Mouse (Mus musculus) olfactory bulb, adult 2 months (tissue): ENCODE results near the gene Cdc42bpb. TPM values are rescaled to one million over a fixed set of nuclear protein-coding genes. Genes with fewer than 3 reads are reported as not detected.

Source experiments
- H3K27ac ChIP-seq: fragments of 200-500 bp; 2 replicates; pipeline ENCODE4 v1.5.1; 2012; ENCODE audit warnings: low read depth, low read length; ENCODE audit not compliant: insufficient read depth
- H3K4me1 ChIP-seq: fragments of 200-500 bp; 2 replicates; pipeline ENCODE4 v1.6.1; 2012; ENCODE audit warnings: low read length; ENCODE audit not compliant: control insufficient read depth, insufficient read depth
- H3K4me3 ChIP-seq: fragments of 200-500 bp; 2 replicates; pipeline ENCODE4 v1.5.1; 2012; ENCODE audit warnings: mild to moderate bottlenecking, low read depth, low read length, moderate library complexity; ENCODE audit not compliant: insufficient read depth
- CTCF ChIP-seq: fragments of 200-500 bp; IDR thresholded peaks from 2 replicates; pipeline ENCODE4 v1.5.1; 2012; ENCODE audit warnings: low read depth, mild to moderate bottlenecking, low read length, moderate library complexity; ENCODE audit not compliant: insufficient read depth
- POLR2A ChIP-seq: fragments of 200-500 bp; IDR thresholded peaks from 2 replicates; pipeline ENCODE4 v1.6.1; 2012; ENCODE audit warnings: mild to moderate bottlenecking, low read depth, low read length, moderate library complexity; ENCODE audit not compliant: insufficient read depth
- WGBS: fragments of 180-500 bp; shearing (Covaris S2); methylation state at CpG from one replicate; pipeline ENCODE4 v1.1.7; 2018; 5-methylcytosine and 5-hydroxymethylcytosine counted together
- polyA plus RNA-seq: library from polyadenylated mRNA; stranded (reverse); fragments of >200 nt; gene quantifications from 2 replicates; pipeline ENCODE4 v1.2.4, GENCODE M21; 2012; ENCODE audit warnings: low replicate concordance; ENCODE audit not compliant: missing spikeins, insufficient read depth, insufficient read length

The Cdc42bpb gene
- polyA plus RNA-seq, 1 experiment, result not detected

GRCm38 (mm10) chr12:111354142-111354541, 23.4 kb downstream of the Cdc42bpb start:
- WGBS, result 76% methylated on average over 5 of the region's 5 CpGs
- Histone ChIP-seq H3K4me3 (no peak overlapping the region), H3K4me1 (peaks cover 48% of the 10 kb centered on the region), H3K27ac (no peak overlapping the region)
- TF ChIP-seq POLR2A (no peak), CTCF (no peak)

GRCm38 (mm10) chr12:111353439-111353915, 24.0 kb downstream of the Cdc42bpb start:
- TF ChIP-seq CTCF, result no peak
- TF ChIP-seq POLR2A, result no peak
- Histone ChIP-seq H3K27ac (0 out of 2 replicates have a peak overlapping the region, but pooled peaks have one; percentile 1), H3K4me3 (no peak overlapping the region), H3K4me1 (peaks cover 51% of the 10 kb centered on the region)
- 24% methylated on average over 15 of the region's 15 CpGs for whole genome bisulfite sequencing

GRCm38 (mm10) chr12:111353008-111353407, 24.5 kb downstream of the Cdc42bpb start:
- Histone ChIP-seq H3K27ac (no peak overlapping the region), H3K4me3 (no peak overlapping the region), H3K4me1 (peaks cover 48% of the 10 kb centered on the region)
- 84% methylated on average over 11 of the region's 11 CpGs for WGBS
- no peak for TF ChIP-seq CTCF
- TF ChIP-seq POLR2A, result no peak

- 53% methylated on average over 10 of the region's 10 CpGs for whole genome bisulfite sequencing
- Histone ChIP-seq H3K4me3 (no peak overlapping the region), H3K27ac (no peak overlapping the region), H3K4me1 (peaks cover 45% of the 10 kb centered on the region)
- TF ChIP-seq CTCF (no peak), POLR2A (no peak)
Observed at GRCm38 (mm10) chr12:111352520-111352919, 25.0 kb downstream of the Cdc42bpb start.

GRCm38 (mm10) chr12:111349540-111350231, 27.8 kb downstream of the Cdc42bpb start:
- no peak overlapping the region for H3K27ac ChIP-seq
- H3K4me3 ChIP-seq, result no peak overlapping the region
- peaks cover 33% of the 10 kb centered on the region for H3K4me1 ChIP-seq
- 91% methylated on average over 15 of the region's 15 CpGs for WGBS
- TF ChIP-seq CTCF (no peak), POLR2A (no peak)

GRCm38 (mm10) chr12:111343956-111344355, 33.6 kb downstream of the Cdc42bpb start:
- Histone ChIP-seq H3K4me1 (peaks cover 5% of the 10 kb centered on the region; the same call in 1 of the 2 replicates), H3K4me3 (no peak overlapping the region), H3K27ac (no peak overlapping the region)
- TF ChIP-seq POLR2A (no peak), CTCF (no peak)
- WGBS, result 55% methylated on average over 1 of the region's 1 CpGs

- WGBS, result 82% methylated on average over 7 of the region's 7 CpGs
- peaks cover 11% of the 10 kb centered on the region for H3K4me1 ChIP-seq
- H3K27ac ChIP-seq, result no peak overlapping the region
- no peak overlapping the region for H3K4me3 ChIP-seq
- TF ChIP-seq CTCF (no peak), POLR2A (no peak)
Observed at GRCm38 (mm10) chr12:111340692-111341091, 36.8 kb downstream of the Cdc42bpb start.

- TF ChIP-seq POLR2A, result no peak
- no peak for TF ChIP-seq CTCF
- 52% methylated on average over 15 of the region's 15 CpGs for WGBS
- H3K4me1 ChIP-seq, result peaks cover 16% of the 10 kb centered on the region
Observed at GRCm38 (mm10) chr12:111337864-111338354, 39.6 kb downstream of the Cdc42bpb start.

GRCm38 (mm10) chr12:111333020-111333605, 44.4 kb downstream of the Cdc42bpb start:
- H3K4me1 ChIP-seq, result peaks cover 16% of the 10 kb centered on the region
- H3K4me3 ChIP-seq, result no peak overlapping the region
- no peak for TF ChIP-seq CTCF
- WGBS, result 49% methylated on average over 15 of the region's 15 CpGs
- no peak overlapping the region for H3K27ac ChIP-seq

More at GRCm38 (mm10) chr12:111337864-111338354, 39.6 kb downstream of the Cdc42bpb start:
- Histone ChIP-seq H3K27ac (no peak overlapping the region), H3K4me3 (no peak overlapping the region)
